Mouse (Mus musculus): ENCODE results near the gene Rprd2.

The Rprd2 gene

DNA sequence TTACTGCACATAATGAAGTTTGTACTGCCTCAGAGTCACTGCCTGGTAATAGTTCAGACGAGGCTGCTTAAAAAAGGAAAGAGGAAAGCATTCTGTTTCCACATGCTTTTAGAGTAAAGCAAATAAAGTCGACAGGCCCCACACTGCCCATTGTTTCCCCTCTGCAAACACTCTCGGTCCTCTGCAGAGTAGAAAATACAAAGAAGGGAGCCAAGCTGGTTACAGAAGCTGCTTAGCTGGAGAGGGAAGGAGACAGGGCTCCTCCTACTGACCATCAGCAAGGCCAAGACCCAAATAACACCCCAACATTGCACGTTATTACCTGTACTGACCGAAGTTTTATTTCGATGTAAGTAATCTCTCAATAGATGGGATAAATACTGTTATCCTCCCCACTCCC lies 55.7 kb downstream of the Rprd2 start:
- Histone ChIP-seq H3K27me3 (ENCODE audit: insufficient read depth, low read length) (no peaks in the 10 kb centered on the region), H3K4me1 (replicated peaks; ENCODE audit: low read depth, low read length) (peaks cover 53% of the 10 kb centered on the region), H3K9me3 (ENCODE audit: low read length) (no peaks in the 10 kb centered on the region), H3K36me3 (ENCODE audit: insufficient read depth, low read length) (peaks cover 49% of the 10 kb centered on the region), H3K4me3 (replicated peaks; ENCODE audit: low read length) (no peak overlapping the region)
- TF ChIP-seq NANOG (IDR thresholded peaks at IDR 0.05; ENCODE audit: borderline replicate concordance, low read length) (no peak), POU5F1 (IDR thresholded peaks at IDR 0.05; ENCODE audit: borderline replicate concordance, low read length) (no peak), CTCF (conservative IDR thresholded peaks at IDR 0.05; ENCODE audit: low read length) (no peak)

DNA sequence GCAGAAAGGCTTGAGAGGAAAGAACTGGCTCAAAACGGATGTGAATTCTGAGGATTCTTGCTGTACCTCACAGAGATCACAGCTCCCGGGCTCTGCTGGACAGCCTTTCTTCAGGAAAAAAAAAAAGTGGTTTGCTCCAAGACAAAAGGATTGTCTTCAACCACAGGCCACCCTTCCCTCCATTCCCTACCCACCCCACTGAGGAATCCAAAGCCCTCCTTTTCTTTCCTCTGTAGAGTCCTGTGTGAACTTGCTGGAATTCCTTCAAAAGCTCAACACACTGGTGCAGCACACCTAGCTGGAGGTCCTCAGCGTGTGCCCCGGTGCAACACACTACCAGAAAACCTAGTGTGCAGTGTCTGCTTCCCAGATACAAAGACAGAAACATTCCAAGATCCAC lies 56.9 kb downstream of the Rprd2 start:
- Histone ChIP-seq H3K36me3 (ENCODE audit: insufficient read depth, low read length) (peaks cover 42% of the 10 kb centered on the region), H3K9me3 (ENCODE audit: low read length) (no peaks in the 10 kb centered on the region), H3K27me3 (ENCODE audit: insufficient read depth, low read length) (no peaks in the 10 kb centered on the region), H3K4me3 (replicated peaks; ENCODE audit: low read length) (no peak overlapping the region), H3K4me1 (replicated peaks; ENCODE audit: low read depth, low read length) (peaks cover 57% of the 10 kb centered on the region)
- TF ChIP-seq CTCF (conservative IDR thresholded peaks at IDR 0.05; ENCODE audit: low read length) (no peak), POU5F1 (IDR thresholded peaks at IDR 0.05; ENCODE audit: borderline replicate concordance, low read length) (no peak), NANOG (IDR thresholded peaks at IDR 0.05; ENCODE audit: borderline replicate concordance, low read length) (no peak)

DNA sequence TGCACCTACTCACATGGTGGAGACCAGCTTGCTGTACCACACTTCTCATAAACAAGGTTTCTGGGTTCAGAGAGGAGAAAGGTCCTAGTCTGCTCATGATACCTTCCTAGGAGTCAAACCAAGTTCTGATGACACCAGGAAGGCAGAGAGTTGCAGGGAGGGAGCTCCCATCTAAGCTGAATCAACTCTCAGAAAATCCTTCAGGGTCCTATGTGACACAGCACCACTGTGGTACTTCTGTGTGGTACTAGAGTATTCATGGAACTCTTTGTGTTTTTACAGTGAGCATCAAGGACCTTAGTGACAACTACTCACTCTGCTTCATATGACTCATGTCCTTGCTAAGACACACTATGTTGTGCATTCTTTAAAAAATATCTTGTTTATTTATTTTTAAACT lies 58.0 kb downstream of the Rprd2 start:
- no peak overlapping the region for H3K4me3 ChIP-seq (replicated peaks; ENCODE audit: low read length)
- peaks cover 58% of the 10 kb centered on the region for H3K4me1 ChIP-seq (replicated peaks; ENCODE audit: low read depth, low read length)
- TF ChIP-seq NANOG (IDR thresholded peaks at IDR 0.05; ENCODE audit: borderline replicate concordance, low read length) (no peak), CTCF (conservative IDR thresholded peaks at IDR 0.05; ENCODE audit: low read length) (no peak), POU5F1 (IDR thresholded peaks at IDR 0.05; ENCODE audit: borderline replicate concordance, low read length) (no peak)

DNA sequence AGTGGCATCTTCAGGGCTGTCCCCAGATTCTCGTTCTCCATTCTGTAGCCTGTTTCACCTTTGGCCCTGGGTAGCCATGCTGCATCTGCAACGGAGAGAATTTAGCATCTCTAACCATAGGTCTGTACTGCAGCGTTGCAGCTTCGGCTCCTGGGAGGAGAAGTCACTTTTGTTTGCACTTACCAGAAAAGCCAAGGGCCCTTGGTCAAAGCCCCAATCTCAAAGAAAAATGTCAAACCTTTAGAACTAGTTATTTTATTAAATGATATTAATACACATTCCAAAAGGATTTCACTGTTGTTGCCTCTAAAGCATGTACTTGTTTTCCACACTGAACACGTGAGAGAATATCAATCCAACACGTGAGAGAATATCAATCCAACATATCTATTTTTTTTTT lies 58.6 kb downstream of the Rprd2 start, which contains the start of gene Tars2:
Tars2 (minus strand) TSS at position 101 of the 400 bp plus-strand sequence.
- TF ChIP-seq NANOG (IDR thresholded peaks at IDR 0.05; ENCODE audit: borderline replicate concordance, low read length): no peak
- no peak for TF ChIP-seq CTCF (conservative IDR thresholded peaks at IDR 0.05; ENCODE audit: low read length)
- TF ChIP-seq POU5F1 (IDR thresholded peaks at IDR 0.05; ENCODE audit: borderline replicate concordance, low read length): no peak
- no peaks in the 10 kb centered on the region for H3K9me3 ChIP-seq (ENCODE audit: low read length)

More for the DNA sequence above, 58.0 kb downstream of the Rprd2 start:
- H3K9me3 ChIP-seq (ENCODE audit: low read length): no peaks in the 10 kb centered on the region
- H3K27me3 ChIP-seq (ENCODE audit: insufficient read depth, low read length): no peaks in the 10 kb centered on the region
- peaks cover 31% of the 10 kb centered on the region for H3K36me3 ChIP-seq (ENCODE audit: insufficient read depth, low read length)

DNA sequence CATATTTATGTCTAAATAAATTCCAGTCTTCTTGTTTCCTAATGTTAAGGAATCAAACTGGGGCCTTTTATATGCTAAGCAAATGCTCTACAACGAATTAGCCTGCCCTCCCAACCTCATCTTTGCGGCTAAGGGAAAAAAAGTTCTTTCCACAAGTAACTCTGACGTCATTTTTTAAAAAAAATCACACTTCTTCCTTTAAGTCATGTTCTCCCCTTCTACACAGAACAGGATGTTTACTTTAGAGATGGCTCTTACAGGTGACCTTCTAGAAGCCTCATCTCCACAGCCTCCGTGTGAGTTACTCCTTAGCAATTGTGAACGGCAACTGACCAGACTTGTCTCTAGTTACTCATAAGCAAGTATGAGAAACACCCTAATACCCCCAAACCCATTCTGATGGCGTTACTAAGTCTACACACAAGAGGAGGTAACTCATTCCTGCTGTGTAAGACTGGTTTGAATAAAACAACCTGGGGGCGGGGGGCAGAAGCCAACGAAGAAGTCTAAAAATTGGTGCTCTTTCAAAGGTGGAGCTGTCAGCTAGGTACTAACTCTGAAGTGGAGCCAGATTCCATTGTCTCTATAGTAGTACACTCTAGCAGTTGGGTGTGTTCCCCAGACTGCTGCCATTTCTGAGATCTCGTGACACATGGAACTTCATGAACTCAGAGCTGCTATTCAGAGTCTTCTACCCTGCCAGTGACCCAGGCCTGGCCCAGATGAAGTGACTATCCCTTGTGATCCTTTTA lies 60.0 kb downstream of the Rprd2 start:
- Histone ChIP-seq H3K4me3 (replicated peaks; ENCODE audit: low read length) (no peak overlapping the region), H3K27me3 (ENCODE audit: insufficient read depth, low read length) (no peaks in the 10 kb centered on the region), H3K9me3 (ENCODE audit: low read length) (no peaks in the 10 kb centered on the region), H3K4me1 (replicated peaks; ENCODE audit: low read depth, low read length) (peaks cover 51% of the 10 kb centered on the region), H3K36me3 (ENCODE audit: insufficient read depth, low read length) (peaks cover 11% of the 10 kb centered on the region)
- TF ChIP-seq POU5F1 (IDR thresholded peaks at IDR 0.05; ENCODE audit: borderline replicate concordance, low read length) (no peak), CTCF (conservative IDR thresholded peaks at IDR 0.05; ENCODE audit: low read length) (no peak), NANOG (IDR thresholded peaks at IDR 0.05; ENCODE audit: borderline replicate concordance, low read length) (no peak)

More for the DNA sequence above, 58.6 kb downstream of the Rprd2 start, which contains the start of gene Tars2:
- H3K4me1 ChIP-seq (replicated peaks; ENCODE audit: low read depth, low read length): peaks cover 62% of the 10 kb centered on the region
- H3K36me3 ChIP-seq (ENCODE audit: insufficient read depth, low read length): peaks cover 26% of the 10 kb centered on the region
- no peaks in the 10 kb centered on the region for H3K27me3 ChIP-seq (ENCODE audit: insufficient read depth, low read length)
- H3K4me3 ChIP-seq (replicated peaks; ENCODE audit: low read length): no peak within 1 kb of the TSS

DNA sequence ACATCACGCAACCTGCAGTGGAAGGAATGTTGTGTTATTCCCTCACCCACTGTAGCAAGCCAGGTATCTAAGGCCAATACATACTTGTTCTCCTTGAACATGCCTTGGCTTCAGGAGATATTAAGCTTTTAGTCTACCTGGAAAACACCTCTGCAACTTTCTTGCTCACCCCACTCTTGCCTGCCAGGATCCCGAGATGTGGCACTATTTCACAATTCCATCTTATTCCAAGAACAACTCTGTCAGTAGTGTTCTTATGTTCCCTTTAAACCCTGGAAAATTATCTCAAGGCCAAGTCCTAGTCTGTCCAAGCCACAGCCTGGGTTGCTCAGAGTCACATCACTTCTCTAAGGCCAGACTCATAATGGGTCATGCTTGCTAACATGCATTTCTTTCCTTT lies 61.9 kb downstream of the Rprd2 start:
- peaks cover 22% of the 10 kb centered on the region for H3K36me3 ChIP-seq (ENCODE audit: insufficient read depth, low read length)
- no peaks in the 10 kb centered on the region for H3K27me3 ChIP-seq (ENCODE audit: insufficient read depth, low read length)
- peaks cover 49% of the 10 kb centered on the region for H3K4me1 ChIP-seq (replicated peaks; ENCODE audit: low read depth, low read length)
- no peaks in the 10 kb centered on the region for H3K9me3 ChIP-seq (ENCODE audit: low read length)
- TF ChIP-seq POU5F1 (IDR thresholded peaks at IDR 0.05; ENCODE audit: borderline replicate concordance, low read length): no peak
- no peak for TF ChIP-seq NANOG (IDR thresholded peaks at IDR 0.05; ENCODE audit: borderline replicate concordance, low read length)
- no peak for TF ChIP-seq CTCF (conservative IDR thresholded peaks at IDR 0.05; ENCODE audit: low read length)
- H3K4me3 ChIP-seq (replicated peaks; ENCODE audit: low read length): no peak overlapping the region

DNA sequence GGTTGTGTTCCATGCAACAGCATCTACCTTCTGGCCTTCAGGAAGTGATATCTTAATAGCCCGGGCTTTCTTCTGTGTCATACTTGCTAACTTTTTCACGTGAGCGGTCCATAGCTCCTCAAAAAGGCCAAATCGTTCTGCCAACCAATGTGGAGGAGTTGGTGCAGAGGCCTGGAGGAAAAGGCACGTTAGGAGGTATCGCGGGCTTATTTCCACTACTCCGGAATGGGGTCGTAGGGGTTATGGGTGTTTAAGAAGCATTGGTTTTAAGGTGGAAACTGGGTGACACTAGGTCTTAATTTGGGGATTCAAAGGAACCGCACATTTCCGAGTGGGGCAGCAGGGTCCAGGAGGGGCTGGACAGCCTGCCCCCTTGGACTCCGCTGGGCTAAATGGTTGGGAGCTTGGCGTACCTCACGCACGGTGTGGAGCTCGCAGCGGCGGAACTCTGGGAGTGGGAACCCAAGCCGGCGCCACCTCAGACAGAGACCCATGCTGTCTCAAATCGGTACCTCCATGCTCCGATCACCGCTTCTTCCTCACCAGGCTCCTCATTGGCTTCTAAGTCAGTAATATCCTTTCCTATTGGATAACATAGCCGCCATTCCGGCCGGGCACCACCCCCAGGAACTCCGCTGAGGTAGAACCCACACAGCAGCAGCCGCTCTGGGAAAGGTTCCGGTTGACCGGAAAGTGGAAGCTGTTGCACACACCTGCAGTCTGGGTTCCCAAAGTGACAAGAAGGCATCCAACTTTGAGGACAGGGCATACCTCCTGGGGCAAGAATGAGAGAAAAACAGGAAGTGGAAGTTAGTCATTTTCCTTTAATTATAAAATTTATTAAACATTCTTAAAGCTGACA lies 64.1 kb downstream of the Rprd2 start:
- no peak for TF ChIP-seq POU5F1 (IDR thresholded peaks at IDR 0.05; ENCODE audit: borderline replicate concordance, low read length)
- no peak for TF ChIP-seq NANOG (IDR thresholded peaks at IDR 0.05; ENCODE audit: borderline replicate concordance, low read length)
- no peak for TF ChIP-seq CTCF (conservative IDR thresholded peaks at IDR 0.05; ENCODE audit: low read length)
- Histone ChIP-seq H3K4me3 (replicated peaks; ENCODE audit: low read length) (peak overlapping the region; percentile 99), H3K36me3 (ENCODE audit: insufficient read depth, low read length) (peaks cover 40% of the 10 kb centered on the region), H3K4me1 (replicated peaks; ENCODE audit: low read depth, low read length) (peaks cover 48% of the 10 kb centered on the region), H3K9me3 (ENCODE audit: low read length) (no peaks in the 10 kb centered on the region), H3K27me3 (ENCODE audit: insufficient read depth, low read length) (no peaks in the 10 kb centered on the region)

DNA sequence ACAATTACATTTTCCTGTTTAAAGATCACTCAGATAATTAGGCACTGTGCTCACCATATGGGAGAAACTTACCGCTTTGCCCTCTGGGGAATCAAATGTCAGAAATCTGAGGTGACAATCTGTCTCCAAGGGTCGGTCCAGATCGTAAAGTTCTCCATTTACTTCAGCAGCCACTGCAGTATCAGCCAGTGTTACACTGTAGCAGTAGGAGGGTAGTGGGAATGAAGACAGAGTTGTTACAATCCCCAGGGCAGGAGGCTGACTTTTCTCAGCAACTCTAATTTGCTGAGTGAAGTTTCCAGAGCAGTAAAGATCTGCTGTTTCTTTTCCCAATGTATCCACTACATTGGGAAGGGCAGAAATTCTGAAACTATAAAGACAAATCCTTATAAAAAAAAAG lies 65.7 kb downstream of the Rprd2 start:
- no peaks in the 10 kb centered on the region for H3K27me3 ChIP-seq (ENCODE audit: insufficient read depth, low read length)
- H3K36me3 ChIP-seq (ENCODE audit: insufficient read depth, low read length): peaks cover 56% of the 10 kb centered on the region
- no peak for TF ChIP-seq NANOG (IDR thresholded peaks at IDR 0.05; ENCODE audit: borderline replicate concordance, low read length)
- no peak for TF ChIP-seq POU5F1 (IDR thresholded peaks at IDR 0.05; ENCODE audit: borderline replicate concordance, low read length)
- no peak overlapping the region for H3K4me3 ChIP-seq (replicated peaks; ENCODE audit: low read length)
- H3K9me3 ChIP-seq (ENCODE audit: low read length): no peaks in the 10 kb centered on the region
- peaks cover 35% of the 10 kb centered on the region for H3K4me1 ChIP-seq (replicated peaks; ENCODE audit: low read depth, low read length)

All from E14TG2a.4 (cell line).